Mouse (Mus musculus) adipocyte (in vitro differentiated cells): ENCODE results near the gene Elmod3.

Source experiments
- DNase-seq: peaks from one replicate; pipeline ENCODE4 v3.0.0-alpha.2; 2016; ENCODE audit warnings: low spot score

The Elmod3 gene

GRCm38 (mm10) chr6:72570644-72571397 is 27.4 kb downstream of the Elmod3 start:
- DNase-seq = peak; percentile 74

- DNase-seq = no peak
These were observed 29.5 kb downstream of the Elmod3 start for GRCm38 (mm10) chr6:72568736-72569135.

- DNase-seq = peak; percentile 41
These were observed 30.7 kb downstream of the Elmod3 start for GRCm38 (mm10) chr6:72567508-72567907.

- peak; percentile 95 for DNase-seq
These were observed 32.2 kb downstream of the Elmod3 start for GRCm38 (mm10) chr6:72566044-72566443.

- DNase-seq = no peak
These were observed 32.7 kb downstream of the Elmod3 start for GRCm38 (mm10) chr6:72565506-72565905.

GRCm38 (mm10) chr6:72562894-72563293 is 35.3 kb downstream of the Elmod3 start:
- no peak for DNase-seq

- no peak for DNase-seq
These were observed 35.7 kb downstream of the Elmod3 start for GRCm38 (mm10) chr6:72562486-72562885.

- no peak for DNase-seq
These were observed 37.4 kb downstream of the Elmod3 start for GRCm38 (mm10) chr6:72560801-72561200.

GRCm38 (mm10) chr6:72553079-72553412 is 45.2 kb downstream of the Elmod3 start:
- DNase-seq = no peak

GRCm38 (mm10) chr6:72552171-72553078 is 45.8 kb downstream of the Elmod3 start:
- peak; percentile 72 for DNase-seq

GRCm38 (mm10) chr6:72550503-72551100 is 47.6 kb downstream of the Elmod3 start:
- DNase-seq = no peak

- no peak for DNase-seq
These were observed 48.2 kb downstream of the Elmod3 start for GRCm38 (mm10) chr6:72550025-72550424.

GRCm38 (mm10) chr6:72549041-72549580 is 49.1 kb downstream of the Elmod3 start:
- DNase-seq = peak; percentile 61

GRCm38 (mm10) chr6:72547862-72548261 is 50.4 kb downstream of the Elmod3 start:
- DNase-seq = no peak

GRCm38 (mm10) chr6:72547121-72547520 is 51.1 kb downstream of the Elmod3 start:
- DNase-seq = no peak

GRCm38 (mm10) chr6:72545377-72545776 is 52.8 kb downstream of the Elmod3 start:
- no peak for DNase-seq

- peak; percentile 40 for DNase-seq
These were observed 53.8 kb downstream of the Elmod3 start, which contains the start of gene Capg for GRCm38 (mm10) chr6:72544283-72544987. TSS of gene Capg (plus strand) at chr6:72544391.

GRCm38 (mm10) chr6:72543265-72543850 is 54.9 kb downstream of the Elmod3 start:
- no peak for DNase-seq

- peak; percentile 62 for DNase-seq
These were observed 59.6 kb downstream of the Elmod3 start for GRCm38 (mm10) chr6:72538562-72539031.

GRCm38 (mm10) chr6:72537998-72538500 is 60.2 kb downstream of the Elmod3 start:
- DNase-seq = no peak

- DNase-seq = peak; percentile 86
These were observed 63.0 kb downstream of the Elmod3 start for GRCm38 (mm10) chr6:72535165-72535564.
